Mouse (Mus musculus) inflammation-experienced regulatory T-cells (primary cell): ENCODE data around the gene Vmn1r193. TPM values are rescaled to one million over a fixed set of nuclear protein-coding genes. Genes with fewer than 3 reads are reported as not detected.

Source experiments
- polyA plus RNA-seq, 2 experiments: library from polyadenylated mRNA; unstranded; fragments of 100-300 nt; shearing (Covaris generic); gene quantifications; one replicate each; pipeline ENCODE4 v1.2.1; 2017

Gene Vmn1r193
- under 1 TPM; 0.06 to 0.42 TPM for polyA plus RNA-seq

DNA sequence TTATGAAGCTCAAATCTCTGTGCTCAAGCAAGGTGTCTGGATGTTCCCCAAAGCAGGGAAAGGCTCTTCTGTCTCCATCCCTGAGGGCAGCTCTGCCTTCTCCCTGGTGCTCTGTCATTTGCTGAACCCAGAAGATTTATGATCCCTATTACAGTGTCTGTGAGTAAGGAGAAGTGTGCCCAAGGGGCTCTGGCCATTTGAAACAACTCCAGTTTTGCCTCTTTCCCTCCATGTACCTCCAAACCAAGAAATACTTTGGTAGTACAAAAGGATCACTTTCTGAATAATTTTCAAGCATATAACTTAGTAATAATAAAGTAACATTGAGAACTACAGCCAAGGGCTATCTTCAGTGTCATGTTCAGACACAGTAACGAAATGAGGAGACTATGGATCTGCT lies at the start of gene Vmn1r193:
TSS of gene Vmn1r193 (minus strand) at position 101 of the 400 bp plus-strand sequence.

GRCm38 (mm10) chr13:22270222-22270621 lies 47.3 kb upstream of the Vmn1r193 start, which contains the start of gene Vmn1r195:
Gene Vmn1r195 (plus strand): TSS chr13:22270522.

GRCm38 (mm10) chr13:22243915-22244314 lies 21.0 kb upstream of the Vmn1r193 start, which contains the start of gene Vmn1r194:
Gene Vmn1r194 (plus strand): TSS chr13:22244215.

DNA sequence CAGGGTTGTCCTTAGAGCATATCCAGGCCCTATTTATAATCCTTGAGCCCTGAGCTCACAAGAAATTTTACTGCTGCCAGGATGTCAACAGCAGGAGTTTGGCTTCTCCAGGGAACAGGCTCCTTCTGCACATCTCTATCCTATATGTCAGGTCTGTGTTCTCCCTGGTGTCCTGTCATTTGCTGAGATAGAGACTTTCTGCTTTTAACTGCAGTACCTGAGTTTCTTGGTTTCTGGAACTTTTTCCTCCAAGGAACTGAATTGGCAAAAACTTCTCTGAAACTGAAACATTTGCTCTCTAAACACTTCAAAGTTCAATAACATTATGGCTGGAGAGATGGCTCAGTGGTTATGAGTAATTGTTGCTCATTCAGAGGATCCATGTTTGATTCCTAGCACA lies 31.9 kb downstream of the Vmn1r193 start, which contains the start of gene Vmn1r192:
TSS of gene Vmn1r192 (minus strand) at position 101 of the 400 bp plus-strand sequence.

DNA sequence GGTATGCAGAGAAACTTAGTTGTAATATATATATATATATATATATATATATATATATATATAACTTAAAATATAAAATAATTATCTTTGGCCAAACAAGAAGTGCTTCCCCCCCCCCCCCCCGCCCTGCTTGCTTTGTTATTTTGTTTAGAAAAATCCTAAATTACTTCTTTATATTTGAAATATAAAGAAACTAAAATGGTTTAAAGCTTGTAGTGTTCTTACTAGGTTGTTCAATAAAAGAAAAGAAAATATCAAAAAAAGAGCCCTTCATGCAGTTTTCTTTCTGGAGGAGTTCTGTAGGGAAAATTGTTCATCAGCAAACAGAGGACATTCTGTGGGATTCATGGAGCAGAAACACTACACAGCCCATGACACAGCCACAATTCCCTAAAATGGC lies 39.1 kb downstream of the Vmn1r193 start, which contains the start of gene Vmn1r191:
TSS of gene Vmn1r191 (minus strand) at position 101 of the 400 bp plus-strand sequence.

Other genes starting within 250 kb of the Vmn1r193 start
- gene Pom121l2, start 242.0 kb downstream of the Vmn1r193 start, polyA plus RNA-seq = not detected
- gene Prss16, start 213.4 kb downstream of the Vmn1r193 start, polyA plus RNA-seq = 1 to 10 TPM in 1 of 2 experiments, under 1 TPM in 1; 0.16 to 1.4 TPM
- under 1 TPM in 1 of 2 experiments, not detected in 1; 0.83 TPM for gene Hist1h2ah, start 187.6 kb downstream of the Vmn1r193 start, polyA plus RNA-seq
- under 1 TPM in 1 of 2 experiments, not detected in 1; 0.48 TPM for gene Hist1h2bk, start 187.3 kb downstream of the Vmn1r193 start, polyA plus RNA-seq
- gene Hist1h4i, start 181.8 kb downstream of the Vmn1r193 start, polyA plus RNA-seq = 1 to 10 TPM; 7.5 to 9.7 TPM
- 1 to 10 TPM; 1.8 to 6.1 TPM for gene Hist1h2ag, start 180.2 kb downstream of the Vmn1r193 start, polyA plus RNA-seq
- 1 to 10 TPM; 2.4 to 5.9 TPM for gene Hist1h2bj, start 179.9 kb downstream of the Vmn1r193 start, polyA plus RNA-seq
- gene Vmn1r188, start 138.7 kb downstream of the Vmn1r193 start, polyA plus RNA-seq = under 1 TPM in 1 of 2 experiments, not detected in 1; 0.05 TPM
- gene Vmn1r189, start 117.3 kb downstream of the Vmn1r193 start, polyA plus RNA-seq = not detected
- under 1 TPM in 1 of 2 experiments, not detected in 1; 0.06 TPM for gene Vmn1r191, start 39.2 kb downstream of the Vmn1r193 start, polyA plus RNA-seq
- not detected for gene Vmn1r192, start 32.0 kb downstream of the Vmn1r193 start, polyA plus RNA-seq
- not detected for gene Vmn1r194, start 21.1 kb upstream of the Vmn1r193 start, polyA plus RNA-seq
- under 1 TPM in 1 of 2 experiments, not detected in 1; 0.66 TPM for gene Vmn1r195, start 47.4 kb upstream of the Vmn1r193 start, polyA plus RNA-seq
- not detected for gene Vmn1r196, start 66.8 kb upstream of the Vmn1r193 start, polyA plus RNA-seq
- under 1 TPM; 0.07 to 0.15 TPM for gene Vmn1r197, start 101.4 kb upstream of the Vmn1r193 start, polyA plus RNA-seq
- under 1 TPM; 0.10 to 0.34 TPM for gene Vmn1r198, start 127.2 kb upstream of the Vmn1r193 start, polyA plus RNA-seq
- 1 to 10 TPM in 1 of 2 experiments, not detected in 1; 2.2 TPM for gene Vmn1r199, start 156.7 kb upstream of the Vmn1r193 start, polyA plus RNA-seq
- gene Vmn1r200, start 167.2 kb upstream of the Vmn1r193 start, polyA plus RNA-seq = under 1 TPM; 0.10 to 0.93 TPM
- under 1 TPM; 0.04 to 0.06 TPM for gene Vmn1r201, start 248.8 kb upstream of the Vmn1r193 start, polyA plus RNA-seq